Mouse (Mus musculus): ENCODE measurements around the gene Dusp5.

DNA sequence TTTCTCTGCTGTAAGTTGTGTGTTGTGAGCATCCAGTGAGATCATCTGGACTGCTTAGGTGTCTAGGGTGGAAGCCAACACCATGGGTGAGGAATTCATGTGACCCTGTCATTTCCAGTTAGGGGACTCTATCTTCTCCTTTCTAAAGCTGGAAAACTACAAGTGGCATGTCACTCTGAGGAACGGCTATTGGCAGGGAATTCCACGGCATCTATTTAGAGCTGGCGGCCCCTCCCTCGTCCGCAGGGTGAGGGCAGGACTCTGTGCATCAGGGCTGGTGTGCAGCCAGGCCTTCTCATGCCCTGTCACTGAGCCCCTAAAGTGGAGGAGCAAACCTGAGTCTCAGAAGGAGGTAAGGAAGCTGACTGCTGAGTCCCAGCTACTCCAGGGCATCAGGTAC, 35.0 kb upstream of the Dusp5 start:
- TF ChIP-seq GATA1 (IDR thresholded peaks at IDR 0.05; ENCODE audit: borderline replicate concordance, low read length) (no peak), FLI1 (IDR thresholded peaks at IDR 0.05; ENCODE audit: low read length) (no peak)
